ENCODE assay signal across 18 mouse cellular contexts in genomic region chr4:53785746-53786398, GRCm38 (mm10). TPM values are rescaled to one million over a fixed set of nuclear protein-coding genes. Genes with fewer than 3 reads are reported as not detected.
A peak's percentile ranks its signal among the peaks of the same experiment; 100 is the strongest.
DNase-seq lines count a peak whose midpoint lies in the region; ATAC-seq and TF ChIP-seq lines count a peak whose summit lies in the region.
"Had no signal": no experiment of that assay in that cellular context is flagged by ENCODE, and none has a peak within 500 bp of the region (broad histone marks: within the 10 kb centered on the region; RNA-seq: fewer than 3 reads in every experiment).

No protein-coding gene starts in this region.

- ATAC-seq in midbrain, postnatal 0 days (ENCODE audit: low FRiP score): no peak
- peak; percentile 40 for ATAC-seq in common myeloid progenitor, adult 5-6 weeks (replicated peaks; ENCODE audit: low read depth, poor library complexity, severe bottlenecking)
- ATAC-seq in erythroid progenitor cell, adult 5-6 weeks (replicated peaks; ENCODE audit: low FRiP score, poor library complexity, severe bottlenecking): no peak
- ATAC-seq: forebrain, embryonic 15.5 days had no signal

- peaks cover 95% of the 10 kb centered on the region for H3K4me1 ChIP-seq in midbrain, embryonic 10.5 days
- H3K4me1 ChIP-seq in midbrain, postnatal 0 days (ENCODE audit: insufficient read depth, low read length): no peaks in the 10 kb centered on the region
- H3K4me1 ChIP-seq: forebrain, embryonic 15.5 days had no signal

- no peaks in the 10 kb centered on the region for H3K9me3 ChIP-seq in midbrain, embryonic 10.5 days (replicated peaks)
- H3K9me3 ChIP-seq in midbrain, postnatal 0 days (ENCODE audit: low read length): no peaks in the 10 kb centered on the region
- H3K9me3 ChIP-seq: forebrain, embryonic 15.5 days had no signal

- no peak for TF ChIP-seq CTCF in midbrain, postnatal 0 days (IDR thresholded peaks at IDR 0.05)

- H3K4me2 ChIP-seq in midbrain, postnatal 0 days (ENCODE audit: low read depth, low read length, poor library complexity, severe bottlenecking): no peak overlapping the region
- H3K4me2 ChIP-seq: forebrain, embryonic 15.5 days had no signal

- H3K36me3 ChIP-seq in midbrain, embryonic 10.5 days: peaks cover 35% of the 10 kb centered on the region
- H3K36me3 ChIP-seq in midbrain, postnatal 0 days (ENCODE audit: insufficient read depth, low read length): no peaks in the 10 kb centered on the region
- H3K36me3 ChIP-seq: forebrain, embryonic 15.5 days had no signal

- H3K4me3 ChIP-seq in midbrain, embryonic 10.5 days: no peak overlapping the region
- no peak overlapping the region for H3K4me3 ChIP-seq in midbrain, postnatal 0 days (ENCODE audit: low read depth, low read length)
- H3K4me3 ChIP-seq: forebrain, embryonic 15.5 days; left cerebral cortex, adult 2 months had no signal

- no peak for DNase-seq in midbrain, embryonic 10.5 days (ENCODE audit: low spot score)
- no peak for DNase-seq in midbrain, postnatal 0 days (ENCODE audit: low spot score)
- peak; percentile 49 to 56 for DNase-seq in natural killer cell, adult 2 months (ENCODE audit: low spot score in 2 of 2)
- peak; percentile 26 to 39 for DNase-seq in thymus, postnatal 36 days
- DNase-seq in gastrocnemius, adult 18-20 months (ENCODE audit: low spot score): no peak
- no peak for DNase-seq in heart, postnatal 10 days
- DNase-seq: adrenal gland, postnatal 25 days; cerebellum, adult 9-10 months; lung, postnatal 4 days had no signal

- intact Hi-C loops in heart, postnatal 10 days (cut with DNase I): no loop called here

- H3K27ac ChIP-seq in midbrain, embryonic 10.5 days (replicated peaks): 0 out of 2 replicates have a peak overlapping the region, but pooled peaks have one; percentile 30
- H3K27ac ChIP-seq in midbrain, postnatal 0 days (ENCODE audit: low read depth, low read length): no peak overlapping the region
- H3K27ac ChIP-seq: forebrain, embryonic 15.5 days; left cerebral cortex, adult 2 months had no signal

- 85% methylated on average over 15 of the region's 15 CpGs for WGBS in midbrain, embryonic 10.5 days
- WGBS in midbrain, postnatal 0 days: 74% methylated on average over 15 of the region's 15 CpGs

- peaks cover 66% of the 10 kb centered on the region for H3K27me3 ChIP-seq in midbrain, embryonic 10.5 days (ENCODE audit: low read depth, poor library complexity, severe bottlenecking)
- H3K27me3 ChIP-seq in midbrain, postnatal 0 days (ENCODE audit: insufficient read depth, low read length): no peaks in the 10 kb centered on the region
- H3K27me3 ChIP-seq: forebrain, embryonic 15.5 days had no signal

- no peak overlapping the region for H3K9ac ChIP-seq in midbrain, postnatal 0 days (replicated peaks; ENCODE audit: low read length, poor library complexity, severe bottlenecking)
- H3K9ac ChIP-seq: forebrain, embryonic 15.5 days had no signal

RNA-seq across cellular contexts. Expression of gene Tal2, which starts 6.4 kb away (rescaled TPM):
- 22.1 and 33.5 TPM in 2 replicates for polyA plus RNA-seq in midbrain, embryonic 10.5 days (2016; fragmentation: Nextera tagmentation; extraction: Ambion mirVana)
- total RNA-seq in midbrain, postnatal 0 days (2014; rRNA removed): 0.94 and 1.3 TPM in 2 replicates
- polyA plus RNA-seq in midbrain, postnatal 0 days (2015; fragmentation: Nextera tagmentation; extraction: Ambion mirVana): 0.33 and 0.38 TPM in 2 replicates
- total RNA-seq in common myeloid progenitor, adult 5-6 weeks (2017): 0.49 TPM in 1 of 2 replicates, not detected in the other
- total RNA-seq in gastrocnemius, adult 18-20 months (2021): under 1 TPM; 0.50 to 0.53 TPM
- under 1 TPM in 1 of 2 experiments, not detected in 1; 0.22 TPM for total RNA-seq in heart, postnatal 10 days (2021)
- not detected in 2 replicates for total RNA-seq in erythroid progenitor cell, adult 5-6 weeks (2015; ENCODE audit: low replicate concordance)
- total RNA-seq in erythroid progenitor cell, adult 5-6 weeks (2017; ENCODE audit: low replicate concordance): 0.68 TPM in 1 of 2 replicates, not detected in the other
- total RNA-seq: adrenal gland, postnatal 25 days; layer of hippocampus, adult 18-20 months; MEL had no signal
- polyA plus RNA-seq: heart, postnatal 0 days; intestine, embryonic 14.5 days; liver, embryonic 16.5 days had no signal

RNA-seq across cellular contexts. Expression of gene Tmem38b, which starts 40.0 kb away (rescaled TPM):
- polyA plus RNA-seq in midbrain, embryonic 10.5 days (2016; fragmentation: Nextera tagmentation; extraction: Ambion mirVana): 9.7 and 9.8 TPM in 2 replicates
- total RNA-seq in midbrain, postnatal 0 days (2014; rRNA removed): 3.2 and 7.4 TPM in 2 replicates
- polyA plus RNA-seq in midbrain, postnatal 0 days (2015; fragmentation: Nextera tagmentation; extraction: Ambion mirVana): 6.4 and 7.3 TPM in 2 replicates
- total RNA-seq in common myeloid progenitor, adult 5-6 weeks (2017): 4.2 and 10.5 TPM in 2 replicates
- total RNA-seq in gastrocnemius, adult 18-20 months (2021): 10 to 100 TPM; 55.7 to 57.2 TPM
- 10 to 100 TPM; 15.1 to 16.1 TPM for total RNA-seq in heart, postnatal 10 days (2021)
- 4.2 and 9.0 TPM in 2 replicates for total RNA-seq in erythroid progenitor cell, adult 5-6 weeks (2015; ENCODE audit: low replicate concordance)
- total RNA-seq in erythroid progenitor cell, adult 5-6 weeks (2017; ENCODE audit: low replicate concordance): 1.7 and 7.0 TPM in 2 replicates

Comparison
In these comparisons a context has a peak if more than half of its experiments do, and no peak if none do; other contexts are left out.
1. DNase-seq: peak in natural killer cell, adult 2 months (2 of 2) and thymus, postnatal 36 days (2 of 2); none in midbrain, embryonic 10.5 days (single experiment), midbrain, postnatal 0 days (single experiment), gastrocnemius, adult 18-20 months (single experiment) and heart, postnatal 10 days (0 of 2).